Mouse (Mus musculus) thymus, adult 2 months (tissue): ENCODE data around the gene Dcdc2b.

ENCODE experiments used
- CTCF ChIP-seq: fragments of 200-500 bp; IDR thresholded peaks from 2 replicates; pipeline ENCODE4 v1.5.1; 2012; ENCODE audit warnings: mild to moderate bottlenecking, control low read depth, low read length, moderate library complexity, borderline replicate concordance; ENCODE audit not compliant: control insufficient read depth, poor library complexity, insufficient read depth; ENCODE audit errors: extremely low read depth
- POLR2A ChIP-seq: fragments of 200-500 bp; IDR thresholded peaks from 2 replicates; pipeline ENCODE4 v1.6.1; 2012; ENCODE audit warnings: mild to moderate bottlenecking, low read length, control low read depth, moderate library complexity; ENCODE audit not compliant: control insufficient read depth, poor library complexity, insufficient read depth; ENCODE audit errors: extremely low read depth

DNA sequence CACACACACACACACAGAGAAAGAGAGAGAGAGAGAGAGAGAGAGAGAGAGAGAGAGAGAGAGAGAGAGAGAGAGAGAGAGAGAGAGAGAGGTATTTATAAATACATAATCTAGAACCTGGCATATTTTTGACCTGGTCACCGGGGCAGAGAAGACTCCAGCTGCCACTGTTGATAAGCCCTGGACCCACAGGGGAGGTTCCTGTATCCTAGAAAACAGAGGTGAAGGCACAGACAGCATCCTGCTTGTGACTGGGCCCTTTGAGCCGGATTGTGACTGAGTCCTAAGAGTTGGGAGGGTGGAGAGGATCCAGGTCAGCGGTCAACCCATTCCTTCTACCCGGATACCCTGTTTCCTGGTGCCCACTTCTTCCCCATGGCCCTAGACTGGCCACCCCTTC, 25.2 kb downstream of the Dcdc2b start:
- TF ChIP-seq CTCF = no peak
- TF ChIP-seq POLR2A = no peak
